Mouse (Mus musculus) forebrain, embryonic 14.5 days (tissue): ENCODE data around the gene Gm44965. TPM values are rescaled to one million over a fixed set of nuclear protein-coding genes. Genes with fewer than 3 reads are reported as not detected.

ENCODE experiments used
- ATAC-seq: fragments of 200-750 bp; cut with Nextera tagmentation; 2 replicates; pipeline ENCODE4 v1.8.0; 2017; ENCODE audit warnings: mild to moderate bottlenecking, moderate library complexity
- DNase-seq: peaks from one replicate; pipeline ENCODE4 v3.0.0-alpha.2; 2015; ENCODE audit warnings: low spot score
- H3K27ac ChIP-seq: fragments of 300-500 bp; sonication (generic); 2 replicates; pipeline ENCODE4 v1.5.1; 2014; ENCODE audit warnings: low read depth, mild to moderate bottlenecking, control low read depth, low read length, moderate library complexity
- H3K27me3 ChIP-seq: fragments of 300-500 bp; sonication (generic); replicated peaks from 2 replicates; pipeline ENCODE4 v1.6.1; 2014; ENCODE audit warnings: low read length, control low read depth, mixed read lengths; ENCODE audit not compliant: control insufficient read depth, insufficient read depth
- H3K36me3 ChIP-seq: fragments of 300-500 bp; sonication (generic); 2 replicates; pipeline ENCODE4 v1.6.1; 2014; ENCODE audit warnings: low read length, control low read depth; ENCODE audit not compliant: control insufficient read depth, insufficient read depth
- H3K4me1 ChIP-seq: fragments of 300-500 bp; sonication (generic); 2 replicates; pipeline ENCODE4 v1.6.1; 2014; ENCODE audit warnings: antibody characterized with exemption, low read length, control low read depth; ENCODE audit not compliant: control insufficient read depth, insufficient read depth
- H3K4me2 ChIP-seq: fragments of 300-500 bp; sonication (generic); 2 replicates; pipeline ENCODE4 v1.6.1; 2014; ENCODE audit warnings: mild to moderate bottlenecking, control low read depth, low read length
- H3K4me3 ChIP-seq: fragments of 300-500 bp; sonication (generic); 2 replicates; pipeline ENCODE4 v1.5.1; 2014; ENCODE audit warnings: low read depth, low read length, control low read depth
- H3K9ac ChIP-seq: fragments of 300-500 bp; sonication (generic); 2 replicates; pipeline ENCODE4 v1.6.1; 2014; ENCODE audit warnings: mild to moderate bottlenecking, low read length, control low read depth, moderate library complexity
- H3K9me3 ChIP-seq: fragments of 300-500 bp; sonication (generic); replicated peaks from 2 replicates; pipeline ENCODE4 v1.6.1; 2016; ENCODE audit warnings: low read length, control low read depth, mixed read lengths; ENCODE audit not compliant: control insufficient read depth
- WGBS: fragments of 180-500 bp; shearing (Covaris S2); extraction: QIAGEN DNeasy Blood & Tissue Kit; methylation state at CpG from one replicate; pipeline ENCODE4 v1.1.7; 2014; 5-methylcytosine and 5-hydroxymethylcytosine counted together
- polyA plus RNA-seq: library from polyadenylated mRNA; unstranded; fragments of >200 nt; fragmentation: Nextera tagmentation; extraction: Ambion mirVana; gene quantifications from 2 replicates; pipeline ENCODE4 v1.2.1, GENCODE M21; 2014

Gm44965 gene
- polyA plus RNA-seq, 1 experiment from 2014 or later = not detected

DNA sequence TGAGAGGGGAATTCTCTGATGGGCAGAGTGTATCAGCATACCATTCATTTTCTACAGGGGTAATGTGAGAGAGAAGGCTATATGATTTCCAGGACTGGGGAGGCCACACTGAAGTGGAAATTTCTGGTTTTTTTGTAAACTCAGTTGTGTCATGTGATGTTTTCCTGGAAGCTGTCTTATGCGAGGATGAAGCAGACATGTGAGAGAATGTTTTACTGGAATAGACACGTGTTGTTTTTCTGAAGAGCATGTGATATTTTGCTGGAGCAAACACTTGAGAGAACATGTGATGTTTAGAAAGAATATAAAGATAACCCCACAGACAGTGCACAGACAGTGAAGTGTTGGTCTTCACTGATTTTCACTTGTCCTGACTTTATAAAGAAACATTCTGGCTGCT lies 44.8 kb downstream of the Gm44965 start:
- H3K9ac ChIP-seq = no peak overlapping the region
- no peak overlapping the region for H3K4me2 ChIP-seq
- ATAC-seq (no peak), DNase-seq (no peak)
- no peaks in the 10 kb centered on the region for H3K4me1 ChIP-seq
- H3K27ac ChIP-seq = no peak overlapping the region
- 78% methylated on average over 2 of the region's 2 CpGs for WGBS
- H3K4me3 ChIP-seq = no peak overlapping the region
- no peaks in the 10 kb centered on the region for H3K36me3 ChIP-seq
- no peaks in the 10 kb centered on the region for H3K9me3 ChIP-seq
- no peaks in the 10 kb centered on the region for H3K27me3 ChIP-seq

DNA sequence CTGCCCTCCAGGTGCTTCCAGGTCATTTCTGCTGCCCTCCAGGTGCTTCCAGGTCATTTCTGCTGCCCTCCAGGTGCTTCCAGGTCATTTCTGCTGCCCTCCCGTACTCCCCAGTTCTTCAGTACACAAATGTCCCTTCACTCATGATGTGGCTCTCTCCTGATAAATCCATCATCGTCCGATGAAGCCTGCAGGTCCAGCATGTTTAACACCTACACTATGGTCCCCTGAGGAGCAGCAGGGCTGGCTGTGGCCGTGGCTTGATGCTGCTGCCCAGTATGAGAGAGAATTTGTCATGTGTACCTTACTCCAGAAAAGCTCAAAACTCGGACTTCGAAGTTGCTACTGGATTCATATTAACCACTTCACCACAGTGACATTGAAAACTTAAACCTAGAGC lies 47.6 kb downstream of the Gm44965 start:
- WGBS = 77% methylated on average over 6 of the region's 6 CpGs
- Histone ChIP-seq H3K9ac (no peak overlapping the region), H3K4me1 (no peaks in the 10 kb centered on the region), H3K9me3 (no peaks in the 10 kb centered on the region), H3K4me2 (no peak overlapping the region), H3K36me3 (no peaks in the 10 kb centered on the region), H3K4me3 (no peak overlapping the region), H3K27ac (no peak overlapping the region), H3K27me3 (no peaks in the 10 kb centered on the region)
- DNase-seq = no peak
- no peak for ATAC-seq

GRCm38 (mm10) chr6:48642764-48643292 lies 49.1 kb downstream of the Gm44965 start:
- H3K36me3 ChIP-seq = no peaks in the 10 kb centered on the region
- H3K27me3 ChIP-seq = no peaks in the 10 kb centered on the region
- H3K4me1 ChIP-seq = no peaks in the 10 kb centered on the region
- WGBS = 18% methylated on average over 4 of the region's 4 CpGs
- DNase-seq (peak; percentile 86), ATAC-seq (peak; percentile 29; the same call in 1 of the 2 replicates)
- no peaks in the 10 kb centered on the region for H3K9me3 ChIP-seq
- H3K27ac ChIP-seq = no peak overlapping the region
- H3K4me2 ChIP-seq = no peak overlapping the region
- no peak overlapping the region for H3K9ac ChIP-seq
- no peak overlapping the region for H3K4me3 ChIP-seq

GRCm38 (mm10) chr6:48645660-48646308 lies 52.0 kb downstream of the Gm44965 start:
- Histone ChIP-seq H3K27ac (no peak overlapping the region), H3K36me3 (no peaks in the 10 kb centered on the region), H3K9me3 (no peaks in the 10 kb centered on the region), H3K4me1 (no peaks in the 10 kb centered on the region), H3K4me2 (no peak overlapping the region), H3K9ac (no peak overlapping the region), H3K4me3 (no peak overlapping the region), H3K27me3 (no peaks in the 10 kb centered on the region)
- ATAC-seq (peak; percentile 26; the same call in 1 of the 2 replicates), DNase-seq (peak; percentile 79)
- 12% methylated on average over 12 of the region's 12 CpGs for WGBS

GRCm38 (mm10) chr6:48646309-48646690 lies 52.6 kb downstream of the Gm44965 start:
- Histone ChIP-seq H3K27me3 (no peaks in the 10 kb centered on the region), H3K9ac (no peak overlapping the region), H3K4me2 (no peak overlapping the region), H3K4me3 (no peak overlapping the region), H3K4me1 (no peaks in the 10 kb centered on the region), H3K36me3 (no peaks in the 10 kb centered on the region), H3K27ac (no peak overlapping the region), H3K9me3 (no peaks in the 10 kb centered on the region)
- DNase-seq (no peak), ATAC-seq (no peak)
- WGBS = 79% methylated on average over 4 of the region's 4 CpGs

- H3K27ac ChIP-seq = no peak within 1 kb of the TSS
- H3K4me3 ChIP-seq = no peak within 1 kb of the TSS
- 49% methylated on average over 3 of the region's 3 CpGs for WGBS
- H3K27me3 ChIP-seq = no peaks in the 10 kb centered on the region
- H3K4me1 ChIP-seq = no peaks in the 10 kb centered on the region
- H3K4me2 ChIP-seq = no peak within 1 kb of the TSS
- no peaks in the 10 kb centered on the region for H3K9me3 ChIP-seq
- DNase-seq = peak; percentile 22
- no peak for ATAC-seq
- H3K9ac ChIP-seq = no peak within 1 kb of the TSS
- no peaks in the 10 kb centered on the region for H3K36me3 ChIP-seq
Observed at GRCm38 (mm10) chr6:48646995-48647394, 53.3 kb downstream of the Gm44965 start, which contains the start of gene Gimap8. Gimap8 (plus strand) TSS chr6:48647234.

DNA sequence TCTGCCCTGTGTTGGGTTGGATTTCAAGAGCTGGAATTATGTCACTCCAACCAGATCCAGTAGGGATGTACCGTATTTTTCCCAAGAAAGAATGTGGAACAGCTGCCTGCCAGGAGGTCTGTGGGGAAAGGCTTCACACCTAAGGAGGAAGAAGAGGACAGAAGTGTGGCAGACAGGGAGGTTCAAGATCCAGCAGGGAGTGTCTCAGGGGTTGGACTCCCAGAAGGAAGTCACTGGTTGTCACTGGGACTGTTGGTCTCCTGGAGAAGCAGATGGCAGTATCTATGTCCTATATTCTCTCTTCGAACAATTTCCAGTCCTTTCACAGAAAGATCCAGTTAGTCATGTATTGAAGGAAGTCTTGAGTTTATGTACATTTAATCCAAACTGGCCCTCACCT lies 53.9 kb downstream of the Gm44965 start:
- ATAC-seq (no peak), DNase-seq (no peak)
- Histone ChIP-seq H3K4me1 (no peaks in the 10 kb centered on the region), H3K4me3 (no peak overlapping the region), H3K9ac (no peak overlapping the region), H3K36me3 (no peaks in the 10 kb centered on the region), H3K27ac (no peak overlapping the region), H3K27me3 (no peaks in the 10 kb centered on the region), H3K9me3 (no peaks in the 10 kb centered on the region), H3K4me2 (no peak overlapping the region)
- 95% methylated on average over 2 of the region's 2 CpGs for WGBS

DNA sequence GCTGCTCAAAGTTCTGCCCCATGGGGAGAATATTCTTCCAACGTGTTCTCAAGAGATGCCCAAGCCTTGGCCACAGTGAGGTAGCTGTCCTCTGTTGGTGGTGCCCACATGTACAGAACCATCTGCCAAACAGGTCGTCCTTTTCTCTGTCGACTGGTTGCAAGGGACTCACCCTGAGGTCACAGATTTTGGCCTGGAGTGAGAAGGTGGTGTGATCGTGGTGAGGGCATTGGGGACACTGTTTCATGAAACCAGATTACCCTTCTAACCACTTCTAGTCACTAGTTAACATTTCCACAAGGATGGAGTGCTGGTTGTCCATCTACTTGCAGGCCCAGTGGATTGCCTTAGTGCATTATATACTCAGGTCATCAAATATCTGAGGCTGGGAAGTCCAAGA lies 55.0 kb downstream of the Gm44965 start:
- Histone ChIP-seq H3K9ac (no peak overlapping the region), H3K27ac (no peak overlapping the region), H3K4me2 (no peak overlapping the region), H3K4me1 (no peaks in the 10 kb centered on the region), H3K36me3 (no peaks in the 10 kb centered on the region), H3K9me3 (no peaks in the 10 kb centered on the region), H3K4me3 (no peak overlapping the region), H3K27me3 (no peaks in the 10 kb centered on the region)
- WGBS = 86% methylated on average over 4 of the region's 4 CpGs
- no peak for DNase-seq
- no peak for ATAC-seq

DNA sequence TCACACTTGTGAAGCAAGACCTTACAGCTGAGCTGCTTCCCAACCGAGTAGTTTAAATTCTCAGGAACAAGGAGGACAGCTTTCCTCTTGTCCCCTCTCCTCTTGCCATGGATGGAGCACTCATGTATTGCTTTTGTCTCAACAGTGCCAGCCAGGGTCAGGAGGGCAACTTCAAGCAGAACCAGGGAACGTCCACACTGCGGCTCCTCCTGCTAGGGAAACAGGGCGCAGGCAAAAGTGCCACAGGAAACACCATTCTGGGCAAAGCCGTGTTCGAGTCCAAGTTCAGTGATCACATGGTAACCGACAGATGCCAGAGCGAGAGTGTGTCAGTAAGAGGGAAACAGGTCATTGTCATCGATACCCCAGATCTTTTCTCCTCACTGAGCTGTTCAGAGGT lies 56.3 kb downstream of the Gm44965 start:
- Histone ChIP-seq H3K36me3 (no peaks in the 10 kb centered on the region), H3K4me1 (no peaks in the 10 kb centered on the region), H3K27ac (no peak overlapping the region), H3K9me3 (no peaks in the 10 kb centered on the region), H3K4me3 (no peak overlapping the region), H3K4me2 (no peak overlapping the region), H3K9ac (no peak overlapping the region), H3K27me3 (no peaks in the 10 kb centered on the region)
- ATAC-seq (no peak), DNase-seq (no peak)
- 89% methylated on average over 9 of the region's 9 CpGs for WGBS
